Mouse (Mus musculus) adrenal gland, adult 18-20 months (tissue): ENCODE results near the gene Slc25a44. TPM values are rescaled to one million over a fixed set of nuclear protein-coding genes. Genes with fewer than 3 reads are reported as not detected.
"Not testable (repeated sequence)": the region's sequence is repeated elsewhere in the genome, so short reads cannot be mapped to it uniquely, and the experiment has no call there.

ENCODE experiments used
- DNase-seq, 2 experiments: peaks; one replicate each; pipeline ENCODE4 v3.0.0; 2021 to 2022; ENCODE audit warnings: low spot score in 2 of 2
- total RNA-seq, 2 experiments: library from RNA; stranded (reverse); gene quantifications; 1 replicate in 1 of 2; 2 replicates in 1 of 2; pipeline ENCODE4 v1.2.3; 2021

Gene Slc25a44
- total RNA-seq, 2 experiments from 2014 or later = 56.0 to 66.6 TPM

DNA sequence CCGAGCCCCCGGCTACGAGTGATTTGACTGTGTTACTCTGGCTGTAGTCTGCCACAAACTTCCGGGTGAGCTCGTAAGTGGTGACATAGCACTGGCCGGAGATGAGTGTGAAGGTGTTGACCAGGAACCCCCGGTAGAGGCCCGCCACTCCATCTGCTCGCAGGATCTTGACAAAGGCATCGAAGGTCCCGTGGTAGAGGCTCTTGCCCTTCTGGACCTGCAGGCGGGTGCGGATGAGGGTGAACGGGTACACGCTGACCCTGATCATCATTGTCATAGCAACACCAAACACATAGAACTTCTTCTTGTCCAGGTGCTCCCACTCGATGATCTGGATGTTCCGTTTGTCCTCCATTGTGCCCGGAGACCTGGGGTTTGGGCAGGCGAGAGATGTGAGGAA, 4.2 kb downstream of the Slc25a44 start:
- DNase-seq = no peak

DNA sequence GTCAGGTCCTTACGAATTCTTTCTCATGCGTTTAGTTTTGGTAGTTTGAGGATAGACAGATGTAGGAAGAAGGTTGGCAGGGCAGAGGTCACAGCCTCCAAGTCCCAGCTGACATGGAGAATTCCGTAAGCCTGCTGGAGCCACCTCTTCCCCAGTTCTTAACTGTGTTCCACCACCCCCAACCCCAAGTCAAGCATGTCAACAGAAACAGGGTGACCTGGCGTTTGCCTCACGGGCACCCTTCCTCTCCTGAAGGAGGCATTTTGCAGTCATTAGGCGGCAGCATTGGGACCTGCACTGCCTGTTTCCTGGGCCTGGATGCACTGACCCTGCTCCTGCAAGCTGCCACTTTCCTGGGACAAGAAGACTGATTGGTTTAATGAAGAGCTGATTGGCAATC, 6.9 kb downstream of the Slc25a44 start:
- no peak for DNase-seq

DNA sequence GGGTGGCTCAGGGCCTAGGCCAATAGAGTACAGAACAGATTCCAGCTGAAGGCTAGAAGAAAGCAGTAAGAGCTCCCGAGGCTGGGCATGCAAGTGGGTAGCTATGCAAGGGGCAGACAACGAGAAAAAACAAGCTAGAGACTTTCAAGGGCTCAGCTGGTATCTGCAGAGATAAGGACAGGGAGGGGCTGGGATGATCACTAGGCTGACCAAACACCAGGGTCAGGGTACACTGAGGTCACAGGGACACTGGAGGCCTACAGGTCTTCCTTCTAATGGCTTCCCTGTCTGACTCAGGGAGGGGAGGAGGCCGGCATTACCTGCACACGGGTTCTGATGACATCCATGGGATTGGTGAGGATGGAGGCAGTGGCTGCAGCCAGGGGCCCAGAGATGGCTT, 9.3 kb downstream of the Slc25a44 start:
- no peak for DNase-seq

DNA sequence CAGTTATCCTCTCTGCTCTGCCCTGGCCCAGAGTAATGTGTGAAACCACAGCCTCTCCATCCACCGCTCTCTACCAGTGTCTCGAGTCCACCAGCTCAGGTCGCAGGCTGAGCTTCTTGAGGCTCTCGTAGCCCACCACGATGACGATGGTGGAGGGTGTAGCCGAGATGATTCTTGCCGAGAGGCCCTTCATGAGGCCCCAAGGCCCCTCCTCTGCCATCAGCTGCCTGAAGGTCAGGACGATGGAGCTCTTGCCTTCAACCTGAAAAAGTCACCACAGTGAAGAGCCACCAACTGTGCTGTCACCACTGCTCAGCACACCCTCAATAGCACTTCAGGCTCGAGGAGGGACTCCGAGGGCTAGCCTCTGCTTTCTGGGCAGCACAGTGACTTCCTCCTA, 12.3 kb downstream of the Slc25a44 start:
- no peak for DNase-seq

DNA sequence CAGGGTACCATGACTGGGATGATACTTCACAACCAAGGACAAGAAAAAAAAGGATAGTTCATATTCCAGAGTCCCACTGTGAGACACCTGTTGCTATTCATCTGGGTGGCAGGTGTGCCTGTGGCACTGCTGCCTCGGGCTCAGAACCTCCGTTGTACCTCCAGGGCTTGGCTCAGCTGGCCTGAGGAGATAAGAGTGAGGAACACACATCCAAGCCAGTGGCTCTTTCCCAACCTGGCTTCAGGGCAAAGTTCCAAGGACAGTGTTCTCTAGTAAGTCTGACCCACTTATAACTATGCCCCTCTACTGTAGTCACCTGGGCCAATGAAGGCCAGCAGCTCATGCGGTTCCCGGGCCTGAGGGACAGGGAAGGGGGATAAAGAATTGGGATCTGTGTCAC, 13.3 kb downstream of the Slc25a44 start:
- no peak for DNase-seq

DNA sequence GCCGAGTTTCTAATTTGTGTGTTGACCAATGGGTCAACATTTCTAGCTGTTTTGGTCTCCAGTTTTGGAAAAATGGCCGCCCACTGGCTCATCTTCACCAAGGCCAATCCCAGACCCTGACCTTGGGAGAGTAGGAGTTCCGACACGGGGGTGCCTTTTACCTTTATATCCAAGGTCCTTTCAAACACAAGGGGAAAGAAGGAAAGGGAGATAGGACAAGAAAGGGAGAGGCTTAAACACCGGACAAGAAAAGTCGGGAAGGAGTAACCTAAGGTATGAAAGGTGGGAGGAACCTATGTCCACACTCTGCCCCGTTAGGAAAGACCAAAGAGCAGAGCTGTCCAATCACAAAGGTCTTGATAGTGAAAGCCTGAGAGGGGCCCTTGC, 14.3 kb downstream of the Slc25a44 start:
- no peak for DNase-seq

DNA sequence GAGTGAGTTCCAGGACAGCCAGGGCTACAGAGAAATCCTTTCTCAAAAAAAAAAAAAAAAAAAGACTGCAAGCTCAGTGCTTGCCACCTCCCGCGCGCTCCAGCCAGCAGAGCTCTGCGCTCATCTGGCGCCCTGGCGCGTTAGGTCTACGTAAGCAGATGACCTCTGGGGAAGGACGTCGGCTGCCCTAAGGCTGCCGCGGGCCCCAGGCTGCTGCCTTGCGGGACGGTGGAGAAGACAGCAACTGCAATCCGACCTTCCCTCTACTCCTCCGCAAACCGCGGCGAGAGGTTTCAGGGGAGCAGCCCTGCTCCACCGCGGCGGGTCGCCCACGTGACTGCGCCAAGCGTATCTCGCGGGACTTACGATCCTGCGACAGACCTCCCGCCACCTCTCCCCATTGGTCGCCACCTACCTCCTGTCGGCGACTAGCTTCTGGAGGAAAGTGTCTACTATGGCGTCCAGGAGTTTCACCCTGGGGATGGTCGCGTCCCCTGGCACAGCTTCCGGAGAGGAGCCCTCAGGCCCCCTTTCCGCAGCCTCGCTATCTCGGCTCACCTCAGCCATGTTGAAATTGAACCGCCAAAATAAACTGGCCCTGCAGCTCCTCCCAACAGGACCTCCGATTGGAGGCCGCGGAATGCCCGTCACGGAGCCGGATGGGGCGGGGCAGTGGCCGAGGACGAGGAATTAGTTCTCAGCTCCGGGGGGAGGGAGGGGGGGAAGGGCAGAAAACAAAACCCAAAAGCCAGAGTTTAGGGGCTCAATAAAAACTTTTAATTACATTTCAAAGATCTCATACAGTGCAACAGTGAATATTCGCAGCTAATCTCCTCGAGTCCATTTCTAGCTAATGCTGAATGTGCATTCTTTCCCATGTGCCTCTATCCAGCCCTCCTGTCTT, 14.9 kb downstream of the Slc25a44 start, which contains the start of gene Pmf1:
Gene Pmf1, minus strand, starts transcription at position 591 of the 904 bp plus-strand sequence.
- peak; percentile 86 to 87 for DNase-seq

DNA sequence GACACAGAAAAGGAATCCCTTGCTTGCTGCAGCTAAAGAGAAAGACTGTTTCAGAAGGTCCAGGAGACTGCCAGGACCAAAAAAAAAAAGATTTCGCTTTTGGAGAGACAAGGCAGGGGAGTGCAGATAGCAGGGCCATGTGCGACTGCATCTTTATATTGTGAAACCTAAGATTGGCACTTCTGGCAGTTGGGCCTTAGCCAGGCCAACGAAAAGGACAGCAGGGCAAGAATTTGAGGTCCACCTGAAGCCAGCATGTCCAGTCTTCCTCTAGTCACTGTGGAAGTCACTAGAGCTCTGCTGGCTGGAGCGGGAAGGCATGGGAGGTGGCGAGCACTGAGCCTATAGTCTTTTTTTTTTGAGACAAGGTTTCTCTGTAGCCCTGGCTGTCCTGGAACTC, 16.0 kb downstream of the Slc25a44 start:
- DNase-seq = no peak

DNA sequence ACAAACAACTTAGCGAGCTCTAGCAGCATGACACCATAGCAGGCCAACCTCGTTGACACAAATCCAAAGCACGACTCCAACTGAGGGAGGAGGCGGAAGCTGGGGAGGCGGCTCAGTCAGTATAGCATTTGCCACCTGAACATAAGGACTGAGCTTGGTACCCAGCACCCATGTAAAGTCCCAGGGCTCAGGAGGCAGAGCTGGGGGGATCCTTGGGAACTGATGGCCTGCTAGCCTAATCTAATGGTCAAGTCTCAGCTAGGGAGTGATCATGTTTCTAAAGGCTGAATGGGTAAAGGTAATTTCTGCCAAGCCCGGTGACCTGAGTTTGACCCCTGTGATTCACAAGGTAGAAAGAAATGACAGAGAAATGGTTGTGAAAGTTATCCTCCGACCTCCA, 17.4 kb downstream of the Slc25a44 start:
- no peak for DNase-seq

DNA sequence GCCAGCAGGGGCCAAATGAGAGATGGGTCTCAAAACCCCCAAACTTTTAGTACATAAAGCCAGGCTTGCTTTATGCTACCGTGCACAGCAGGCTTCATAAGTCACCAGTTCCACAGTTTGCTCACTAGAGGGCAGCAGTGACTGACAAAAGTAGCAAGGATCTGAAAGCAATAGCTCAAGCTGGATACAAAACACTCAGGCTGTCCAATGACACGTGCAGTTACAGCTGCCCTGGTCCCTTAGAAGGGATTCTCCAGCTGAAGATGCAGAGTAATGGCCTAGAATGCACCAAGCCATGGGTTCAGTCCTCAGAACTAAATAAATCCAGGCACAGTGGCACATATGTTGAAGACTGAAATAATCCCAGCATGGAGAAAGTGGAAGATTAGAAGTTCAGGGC, 17.8 kb downstream of the Slc25a44 start:
- peak in 1 of 2 experiments; percentile 48 for DNase-seq

DNA sequence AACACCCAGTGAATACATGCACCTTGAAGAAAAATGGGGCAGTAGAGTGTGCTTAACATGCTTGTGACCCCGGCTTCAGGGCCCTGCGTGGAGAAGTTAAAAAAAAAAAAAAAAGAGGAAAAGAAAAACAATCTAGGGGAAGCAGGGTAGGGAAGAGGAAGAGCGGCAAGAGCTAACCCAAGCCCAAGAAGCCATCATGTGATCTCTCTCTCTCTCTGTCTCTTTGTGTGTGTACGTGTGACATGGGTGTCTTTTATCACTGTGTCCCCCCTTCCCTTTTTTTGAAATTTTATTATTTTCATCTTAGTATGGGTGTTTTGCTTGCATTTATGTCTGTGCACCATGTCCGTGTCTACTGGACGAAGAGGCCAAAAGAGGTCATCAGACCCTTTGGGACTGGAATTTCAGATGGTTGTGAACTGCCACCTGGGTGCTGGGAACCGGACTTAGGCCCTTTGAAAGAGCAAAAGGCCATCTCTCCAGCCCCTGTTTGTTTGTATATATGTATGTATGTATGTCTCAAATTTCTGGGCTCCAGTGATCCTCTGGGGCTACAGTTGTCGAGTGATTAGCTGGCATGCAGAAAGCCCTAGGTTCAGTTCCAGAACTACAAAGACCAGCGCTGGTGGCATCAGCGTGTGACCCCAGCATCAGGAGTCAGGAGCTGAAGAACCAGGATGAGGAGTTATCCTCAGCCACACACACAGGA, 21.3 kb downstream of the Slc25a44 start:
- no peak for DNase-seq

DNA sequence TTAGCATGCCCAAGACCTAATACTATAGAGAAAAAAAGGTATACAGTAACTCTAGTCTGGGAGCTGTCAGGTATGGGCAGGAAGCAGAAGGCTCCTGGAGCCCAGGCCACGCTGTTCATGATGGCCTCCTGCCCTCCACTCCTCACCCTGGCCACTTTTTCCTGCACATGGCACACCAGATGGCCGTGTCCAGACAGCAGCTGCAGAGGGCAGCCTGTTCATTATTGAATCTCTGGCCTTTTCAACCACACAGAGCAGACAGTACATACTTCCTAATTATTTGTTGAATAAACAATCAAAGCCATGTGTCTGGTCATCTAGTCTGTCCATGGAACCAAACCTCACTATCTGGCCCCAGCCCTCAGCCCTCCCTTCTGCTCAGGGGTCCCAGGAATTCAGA, 26.3 kb downstream of the Slc25a44 start:
- DNase-seq = no peak

DNA sequence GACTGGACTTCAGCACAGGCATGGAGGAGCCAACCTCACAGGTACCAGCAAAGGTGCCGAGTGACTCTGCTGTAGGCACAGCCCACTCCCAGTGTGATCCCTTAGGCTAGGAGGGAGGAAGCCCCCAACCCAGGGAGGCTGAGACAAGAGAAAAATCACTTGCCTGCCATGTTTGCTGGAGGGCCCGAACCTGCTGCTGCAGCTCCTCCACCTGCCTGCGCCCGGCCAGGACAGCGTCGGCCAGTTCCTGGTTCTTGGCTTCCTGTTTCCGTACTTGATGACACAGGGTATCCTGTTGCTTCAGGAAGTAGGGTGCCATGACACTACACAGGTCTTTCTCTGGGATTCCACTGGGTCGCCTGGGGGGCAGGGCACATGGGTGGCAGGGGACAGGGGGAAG, 29.2 kb downstream of the Slc25a44 start:
- DNase-seq = no peak

DNA sequence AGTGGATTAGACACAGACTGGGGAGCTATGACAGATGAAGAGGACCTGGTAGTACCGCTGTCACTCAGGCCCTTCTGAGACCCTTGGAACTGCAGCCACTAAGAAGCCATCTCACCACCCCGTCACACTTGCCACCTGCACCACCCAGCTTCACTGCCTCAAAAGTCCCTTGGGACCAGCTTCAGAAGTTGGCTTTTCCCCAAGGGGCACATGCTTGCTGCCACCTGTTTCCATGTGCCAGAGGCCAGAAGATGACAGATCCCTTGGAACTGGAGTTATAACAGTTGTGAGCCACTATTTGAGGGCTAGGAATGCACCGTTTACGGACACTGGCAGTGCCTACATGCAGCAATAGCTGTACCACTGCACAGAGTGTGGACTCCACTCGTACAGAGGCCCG, 29.7 kb downstream of the Slc25a44 start:
- DNase-seq = no peak

DNA sequence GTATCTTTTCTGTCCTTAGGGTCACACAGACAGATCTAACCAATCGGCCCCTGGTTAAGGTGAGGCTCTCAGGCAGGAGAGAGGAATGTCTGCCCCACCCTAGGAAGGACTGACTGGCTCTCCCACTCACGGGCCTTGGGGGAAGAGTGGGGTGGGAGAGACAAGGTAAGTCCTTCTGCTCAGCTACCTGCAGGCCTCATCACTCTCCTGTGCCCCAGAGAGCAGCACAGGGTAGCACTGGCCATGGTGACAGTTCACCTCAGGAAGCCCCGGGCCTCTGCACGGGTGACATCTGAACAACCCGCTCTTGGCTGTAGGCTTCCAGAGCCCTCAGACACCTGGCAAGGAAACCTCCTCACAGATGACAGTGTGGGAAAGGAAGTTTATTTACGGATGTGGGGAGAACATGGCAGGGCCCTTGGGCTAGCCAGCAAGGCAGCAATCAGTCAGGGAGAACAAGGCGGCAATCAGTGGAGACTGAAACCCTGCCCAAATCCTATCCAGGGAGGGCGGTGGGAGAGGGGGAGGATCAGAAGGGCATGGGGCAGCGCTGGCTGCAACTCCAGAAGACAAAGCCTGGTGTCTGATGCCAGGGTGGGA, 31.1 kb downstream of the Slc25a44 start:
- no peak for DNase-seq

DNA sequence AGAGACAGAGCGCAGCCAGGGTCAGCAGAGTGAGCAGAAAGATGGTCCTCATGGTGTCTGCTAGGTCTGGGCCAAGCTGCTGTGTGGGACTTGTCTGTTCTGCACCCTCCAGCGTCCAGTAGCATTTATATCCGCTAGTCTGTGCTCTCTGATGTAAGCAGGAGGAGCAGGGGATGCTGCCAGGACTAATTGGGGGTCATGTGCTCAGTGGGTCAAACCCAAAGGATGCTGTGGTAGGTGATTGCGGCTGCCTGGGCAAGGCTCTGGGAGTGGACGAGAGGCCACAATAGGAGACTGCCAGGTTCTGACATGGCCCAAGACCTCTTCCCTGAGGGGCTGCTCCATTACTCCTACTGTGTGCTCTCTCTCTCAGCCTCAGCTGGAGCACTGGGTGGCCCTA, 40.6 kb downstream of the Slc25a44 start, which contains the start of gene Bglap:
Gene Bglap, minus strand, starts transcription at position 101 of the 400 bp plus-strand sequence.
- no peak for DNase-seq

DNA sequence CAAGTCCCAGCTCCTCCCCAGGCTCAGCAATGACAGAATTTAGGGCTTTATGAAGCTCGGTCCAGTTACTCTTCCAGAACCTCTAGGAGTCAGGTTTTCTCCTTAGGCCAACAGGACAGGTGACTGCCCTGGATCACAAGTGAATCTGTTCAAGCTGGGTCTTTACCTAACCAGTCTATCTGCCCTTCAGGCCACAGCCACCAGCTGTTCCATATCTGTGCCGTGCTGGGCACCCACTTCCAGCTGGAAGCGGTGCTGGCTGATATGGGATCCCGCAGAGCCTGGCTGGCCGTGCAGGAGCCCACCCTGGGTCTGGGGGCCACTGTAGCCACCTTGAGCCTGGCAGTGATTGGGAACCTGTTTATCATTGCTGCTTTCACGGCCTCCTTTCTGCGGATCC, 42.6 kb downstream of the Slc25a44 start:
- DNase-seq = not testable (repeated sequence)

DNA sequence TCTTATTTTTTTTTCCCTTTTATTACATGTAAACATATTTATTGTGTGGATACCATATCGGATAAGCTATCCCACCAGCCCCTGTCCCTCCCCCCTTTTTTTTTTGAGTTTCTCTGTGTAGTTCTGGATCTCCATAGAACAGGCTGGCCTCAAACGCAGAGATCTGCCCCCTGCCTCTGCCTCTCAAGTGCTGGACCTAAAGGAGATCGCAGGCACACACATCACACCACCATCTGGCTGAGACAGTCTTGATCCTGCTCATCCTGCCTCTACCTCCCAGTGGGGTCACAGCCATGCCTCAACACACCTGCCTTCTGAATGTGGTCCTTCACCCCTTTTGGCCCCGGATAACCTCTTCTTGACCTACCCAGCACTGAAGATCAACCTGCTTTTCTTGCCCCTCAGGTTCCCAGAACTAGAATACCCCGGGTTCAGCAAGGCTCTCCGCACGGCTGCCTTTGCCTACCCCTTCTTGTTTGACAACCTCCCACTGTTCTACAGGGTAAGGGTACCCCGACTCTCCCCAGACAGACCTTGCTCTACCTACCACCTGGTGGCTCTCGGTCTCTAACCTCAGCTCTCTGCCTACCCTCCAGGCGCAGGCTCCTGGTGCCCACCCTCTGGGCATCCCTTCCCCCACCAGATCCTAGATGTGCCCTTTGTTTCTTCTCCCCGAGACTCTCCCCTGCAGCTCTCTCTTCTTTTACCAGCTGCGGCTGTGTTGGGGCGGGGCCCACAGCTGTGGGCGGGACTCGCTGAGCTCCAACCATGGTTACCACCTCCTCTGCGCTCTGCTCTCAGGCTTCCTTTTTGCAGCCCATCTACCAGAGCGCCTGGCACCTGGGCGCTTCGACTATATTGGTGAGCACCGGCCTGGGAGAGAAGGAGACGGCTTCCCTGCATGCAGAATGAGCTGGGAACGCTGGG, 43.3 kb downstream of the Slc25a44 start:
- not testable (repeated sequence) for DNase-seq

DNA sequence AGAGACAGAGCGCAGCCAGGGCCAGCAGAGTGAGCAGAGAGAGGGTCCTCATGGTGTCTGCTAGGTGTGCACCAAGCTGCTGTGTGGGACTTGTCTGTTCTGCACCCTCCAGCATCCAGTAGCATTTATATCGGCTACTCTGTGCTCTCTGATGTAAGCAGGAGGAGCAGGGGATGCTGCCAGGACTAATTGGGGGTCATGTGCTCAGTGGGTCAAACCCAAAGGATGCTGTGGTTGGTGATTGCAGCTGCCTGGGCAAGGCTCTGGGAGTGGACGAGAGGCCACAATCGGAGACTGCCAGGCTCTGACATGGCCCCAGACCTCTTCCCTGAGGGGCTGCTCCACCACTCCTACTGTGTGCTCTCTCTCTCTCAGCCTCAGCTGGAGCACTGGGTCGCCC, 46.3 kb downstream of the Slc25a44 start, which contains the start of gene Bglap2:
Gene Bglap2, minus strand, starts transcription at position 101 of the 400 bp plus-strand sequence.
- DNase-seq = not testable (repeated sequence)

DNA sequence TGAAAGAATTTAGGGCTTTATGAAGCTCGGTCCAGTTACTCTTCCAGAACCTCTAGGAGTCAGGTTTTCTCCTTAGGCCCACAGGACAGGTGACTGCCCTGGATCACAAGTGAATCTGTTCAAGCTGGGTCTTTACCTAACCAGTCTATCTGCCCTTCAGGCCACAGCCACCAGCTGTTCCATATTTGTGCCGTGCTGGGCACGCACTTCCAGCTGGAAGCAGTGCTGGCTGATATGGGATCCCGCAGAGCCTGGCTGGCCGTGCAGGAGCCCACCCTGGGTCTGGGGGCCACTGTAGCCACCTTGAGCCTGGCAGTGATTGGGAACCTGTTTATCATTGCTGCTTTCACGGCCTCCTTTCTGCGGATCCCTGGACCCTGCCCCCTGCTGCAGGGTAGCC, 48.3 kb downstream of the Slc25a44 start:
- DNase-seq = not testable (repeated sequence)
